Mouse (Mus musculus): ENCODE results near the gene Tusc2.

The Tusc2 gene

DNA sequence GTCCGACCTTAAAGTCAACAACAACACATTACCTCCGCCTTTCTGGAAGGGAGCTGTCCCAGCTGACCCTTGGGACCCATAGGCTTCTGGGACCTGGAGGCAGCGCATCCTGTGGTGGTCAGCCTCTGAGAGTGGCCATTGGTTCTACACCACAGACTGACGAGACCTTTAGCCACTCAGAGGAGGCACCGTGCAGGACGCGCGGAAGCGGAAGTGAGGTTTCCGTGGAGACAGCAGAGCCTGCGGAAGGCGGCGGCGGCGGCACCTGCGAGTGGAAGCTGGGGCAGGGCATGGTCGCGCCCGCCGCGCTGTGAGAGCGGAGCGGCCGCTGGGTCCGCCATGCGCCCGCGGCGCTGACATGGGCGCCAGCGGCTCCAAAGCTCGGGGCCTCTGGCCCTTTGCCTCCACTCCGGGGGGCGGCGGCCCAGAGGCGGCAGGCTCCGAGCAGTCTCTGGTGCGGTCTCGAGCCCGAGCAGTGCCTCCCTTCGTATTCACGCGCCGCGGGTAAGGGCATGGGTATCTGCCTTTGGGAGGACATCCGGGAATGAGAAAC, at the start of gene Tusc2:
Gene Tusc2, plus strand, starts transcription at position 227 of the 553 bp plus-strand sequence.
- DNase-seq (ENCODE audit: low spot score) = peak; percentile 90

DNA sequence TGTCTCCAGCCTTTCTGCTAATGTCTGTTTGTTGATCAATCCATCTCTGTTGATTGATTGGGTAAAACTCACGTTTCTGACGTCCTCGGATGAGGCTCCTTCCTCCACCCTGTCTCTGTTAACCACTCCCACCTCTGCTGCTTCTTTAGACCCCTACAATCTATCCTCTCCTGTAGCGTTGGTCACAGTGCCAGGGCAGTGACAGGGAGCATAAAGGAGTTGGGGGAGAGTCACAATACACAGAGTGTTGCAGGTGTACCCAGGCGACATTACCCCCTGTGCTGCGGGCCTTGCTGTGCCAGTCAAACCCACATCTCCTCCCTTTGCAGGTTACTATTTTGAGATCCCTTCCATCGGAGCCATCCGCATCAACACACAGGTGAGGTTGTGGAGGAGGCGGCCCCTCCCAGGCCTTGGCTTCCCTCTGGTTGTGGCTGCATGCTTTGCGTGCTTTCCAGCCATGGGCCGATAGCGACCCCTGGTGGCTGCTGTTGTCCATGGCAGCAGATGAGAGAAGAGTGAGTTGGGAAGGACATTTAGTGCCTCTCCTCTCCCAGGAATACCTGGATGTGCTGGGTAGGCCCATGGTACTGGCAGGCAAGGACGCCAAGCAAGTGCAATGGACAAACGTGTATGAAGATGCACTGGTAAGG, 48.6 kb upstream of the Tusc2 start:
- DNase-seq (ENCODE audit: low spot score) = peak; percentile 83

DNA sequence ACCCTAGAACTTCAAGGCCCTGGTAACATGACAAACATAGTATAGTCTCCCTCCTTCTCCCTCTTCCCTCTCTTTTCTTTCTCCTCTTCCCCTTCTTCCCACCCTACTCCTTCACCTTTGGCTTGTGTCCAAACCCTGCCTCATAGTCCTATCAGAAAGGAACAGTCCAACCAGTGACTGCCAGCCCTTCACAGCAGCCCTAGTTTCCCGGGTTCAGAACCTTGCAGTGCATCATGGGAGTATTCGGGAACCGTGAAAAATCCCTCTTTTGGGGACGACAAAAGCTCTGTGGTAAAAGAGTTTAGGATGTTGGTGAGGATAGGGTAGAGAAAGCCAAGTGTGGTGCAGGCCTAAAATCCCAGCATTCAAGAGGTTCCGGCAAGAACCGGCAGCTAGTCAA, 42.7 kb upstream of the Tusc2 start:
- DNase-seq (ENCODE audit: low spot score) = no peak

DNA sequence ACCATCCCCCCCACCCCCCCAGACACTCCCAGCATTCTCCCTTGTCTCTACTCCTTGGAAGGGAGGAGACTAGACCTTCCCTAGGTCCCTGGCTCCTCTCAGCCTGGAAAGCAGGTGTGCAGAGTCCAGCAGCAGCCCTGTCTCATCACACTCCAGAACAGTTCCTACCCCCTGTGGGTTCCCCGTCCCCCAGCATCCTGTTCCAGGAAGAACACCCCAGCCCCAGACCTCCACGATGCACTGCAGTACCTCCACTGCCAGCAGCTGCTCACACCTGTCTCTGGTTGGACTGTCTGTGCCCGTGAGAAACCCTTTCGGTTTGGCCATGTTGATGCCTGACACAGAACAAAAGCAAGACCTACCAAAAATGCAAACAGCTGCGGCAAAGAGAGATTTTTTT, 41.9 kb upstream of the Tusc2 start:
- DNase-seq (ENCODE audit: low spot score) = no peak

DNA sequence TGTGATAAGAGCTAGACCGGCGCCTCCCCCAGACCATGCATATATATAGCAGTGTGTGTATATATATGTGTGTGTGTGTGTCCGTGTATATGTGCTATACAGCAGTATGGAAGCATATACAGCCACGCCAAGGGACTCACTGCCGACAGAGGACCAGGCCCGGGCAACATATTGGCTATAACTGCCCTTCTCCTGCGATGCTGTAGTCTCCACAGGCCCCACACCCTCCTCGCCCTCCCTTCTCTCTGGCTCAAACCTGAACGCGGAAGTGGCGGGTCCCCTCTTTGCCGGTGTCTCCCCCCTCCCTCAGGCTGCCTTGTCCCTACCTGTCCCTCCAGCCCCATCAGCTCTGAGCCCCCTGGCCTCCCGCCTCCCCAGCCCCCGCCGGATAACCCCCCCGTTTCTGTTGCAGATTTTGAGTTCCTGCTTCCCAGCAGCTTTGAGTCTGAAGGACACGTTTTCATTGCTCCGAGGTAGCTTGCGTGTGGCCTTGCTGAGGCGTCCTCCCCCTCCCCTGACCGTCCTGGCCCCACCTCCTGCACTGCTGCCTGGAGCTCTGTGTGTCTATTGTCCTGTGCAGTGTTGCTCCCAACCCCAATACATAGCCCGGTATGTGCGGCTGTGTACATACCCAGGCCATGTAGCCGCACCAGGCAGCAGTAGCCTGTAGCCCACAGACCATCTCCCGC, 41.2 kb upstream of the Tusc2 start:
- peak; percentile 63 for DNase-seq (ENCODE audit: low spot score)

DNA sequence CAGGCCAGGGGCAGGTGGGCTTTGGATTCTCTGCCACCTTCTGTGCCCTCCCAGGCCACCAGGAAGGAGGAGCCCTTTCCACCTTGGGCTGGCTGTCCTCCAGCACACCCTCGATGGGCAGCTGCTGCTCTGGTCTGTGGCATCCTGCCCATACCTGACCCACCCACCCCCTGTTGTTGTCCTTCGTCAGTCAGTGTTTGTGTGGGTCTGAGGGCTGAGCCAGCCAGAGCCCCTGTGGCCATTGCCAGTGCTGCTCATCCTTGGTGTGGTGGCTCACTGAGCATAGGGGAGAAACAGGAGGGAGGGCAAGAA, 40.7 kb upstream of the Tusc2 start:
- DNase-seq (ENCODE audit: low spot score) = peak; percentile 42

DNA sequence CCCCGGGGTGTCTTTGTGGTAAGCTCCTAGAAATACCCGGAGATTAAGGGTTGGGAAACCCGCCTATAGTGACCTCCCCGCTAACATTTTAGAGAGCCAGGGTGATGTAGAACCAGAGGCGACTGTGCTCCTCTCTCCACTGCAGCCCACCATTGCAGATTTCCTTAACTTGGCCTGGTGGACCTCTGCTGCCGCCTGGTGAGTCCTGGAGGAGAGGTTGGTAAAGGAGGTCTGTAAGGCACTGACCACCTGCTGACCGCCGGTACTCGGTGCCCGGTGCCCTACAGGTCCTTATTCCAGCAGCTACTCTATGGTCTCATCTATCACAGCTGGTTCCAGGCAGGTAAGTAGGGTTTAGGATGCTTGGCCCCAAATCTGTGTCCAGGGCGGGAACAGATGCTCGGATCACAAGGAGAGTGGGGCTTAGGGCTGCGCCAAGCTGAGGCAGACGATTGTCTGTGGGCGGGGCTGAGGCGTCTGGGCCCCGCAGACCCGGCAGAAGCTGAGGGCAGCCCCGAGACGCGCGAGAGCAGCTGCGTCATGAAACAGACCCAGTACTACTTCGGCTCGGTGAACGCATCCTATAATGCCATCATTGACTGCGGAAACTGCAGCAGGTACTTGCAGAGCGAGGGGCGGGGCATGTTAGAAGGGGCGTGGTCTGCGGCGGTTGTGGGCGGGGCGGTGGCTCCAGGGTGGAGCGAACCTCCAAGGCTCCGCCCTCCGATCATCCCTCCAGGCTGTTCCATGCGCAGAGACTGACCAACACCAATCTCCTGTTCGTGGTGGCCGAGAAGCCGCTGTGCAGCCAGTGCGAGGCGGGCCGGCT, 36.6 kb upstream of the Tusc2 start:
- peak; percentile 81 for DNase-seq (ENCODE audit: low spot score)

DNA sequence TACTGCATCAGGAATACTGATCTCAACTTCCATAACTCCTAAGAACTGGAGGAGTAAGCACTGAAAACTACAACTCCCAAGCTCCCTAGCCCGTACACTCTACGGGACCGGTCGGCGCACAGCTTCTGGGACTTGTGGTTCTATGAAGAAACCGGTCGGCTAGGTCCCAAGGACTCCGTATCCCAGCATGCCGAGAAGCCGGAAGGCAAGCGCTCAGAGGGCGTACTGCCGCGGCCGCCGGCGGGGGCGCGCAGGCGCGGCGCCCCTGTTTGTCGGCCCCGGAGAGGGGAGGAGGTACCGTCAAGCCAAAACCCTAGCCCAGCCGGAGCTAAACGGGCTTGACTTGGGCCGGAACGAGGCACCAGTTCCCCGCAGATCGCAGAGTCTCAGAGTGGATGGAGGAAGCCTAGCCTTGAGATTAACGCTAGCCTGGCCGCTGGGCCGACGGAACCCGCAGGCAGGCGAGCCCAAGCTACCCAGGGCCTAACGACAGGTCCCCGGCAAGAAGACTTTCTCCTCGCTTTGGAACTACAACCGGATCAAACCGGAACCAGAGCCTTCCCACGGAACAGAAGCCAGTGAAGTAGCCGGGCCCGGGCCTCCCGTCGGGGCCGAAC, 29.2 kb upstream of the Tusc2 start, which contains the start of gene Tmem115:
Gene Tmem115, plus strand, starts transcription at position 155 of the 617 bp plus-strand sequence.
- DNase-seq (ENCODE audit: low spot score) = peak; percentile 90

DNA sequence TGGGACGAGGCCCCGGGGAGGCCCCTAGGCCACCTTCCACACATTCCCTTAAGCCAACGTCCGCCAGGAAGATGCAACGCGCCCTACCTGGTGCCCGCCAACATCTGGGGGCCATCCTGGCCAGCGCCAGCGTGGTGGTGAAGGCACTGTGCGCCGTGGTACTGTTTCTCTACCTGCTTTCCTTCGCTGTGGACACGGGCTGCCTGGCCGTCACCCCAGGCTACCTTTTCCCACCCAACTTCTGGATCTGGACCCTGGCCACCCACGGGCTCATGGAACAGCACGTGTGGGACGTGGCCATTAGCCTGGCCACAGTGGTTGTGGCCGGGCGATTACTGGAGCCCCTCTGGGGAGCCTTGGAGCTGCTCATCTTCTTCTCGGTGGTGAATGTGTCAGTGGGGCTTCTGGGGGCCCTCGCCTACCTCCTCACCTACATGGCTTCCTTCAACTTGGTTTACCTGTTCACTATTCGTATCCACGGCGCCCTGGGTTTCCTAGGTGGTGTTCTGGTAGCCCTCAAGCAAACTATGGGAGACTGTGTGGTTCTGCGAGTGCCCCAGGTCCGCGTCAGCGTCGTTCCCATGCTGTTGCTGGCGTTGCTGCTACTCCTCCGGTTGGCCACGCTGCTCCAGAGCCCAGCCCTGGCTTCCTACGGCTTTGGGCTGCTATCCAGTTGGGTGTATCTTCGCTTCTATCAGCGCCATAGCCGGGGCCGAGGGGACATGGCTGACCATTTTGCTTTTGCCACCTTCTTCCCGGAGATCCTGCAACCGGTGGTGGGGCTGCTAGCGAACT, 28.4 kb upstream of the Tusc2 start:
- no peak for DNase-seq (ENCODE audit: low spot score)

DNA sequence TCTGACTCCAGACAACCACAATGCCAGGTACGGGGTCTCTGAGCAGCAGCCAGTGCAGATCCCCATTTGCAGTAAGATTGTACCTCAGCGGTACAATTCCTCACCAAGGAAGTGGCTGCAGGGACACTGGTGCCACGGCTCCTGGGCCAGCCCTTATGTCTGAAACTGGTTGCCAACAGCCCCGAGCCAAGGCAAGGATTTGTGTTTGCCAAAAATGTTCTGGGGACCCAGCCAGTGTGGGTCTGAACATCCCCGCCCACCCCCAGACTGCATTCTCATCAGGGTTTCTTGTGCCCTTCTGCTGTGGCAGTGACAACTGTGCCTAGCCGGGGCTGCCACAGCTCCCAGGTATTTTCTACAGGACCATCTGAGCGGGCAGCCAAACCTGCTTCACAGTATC, 24.8 kb upstream of the Tusc2 start:
- DNase-seq (ENCODE audit: low spot score) = no peak

DNA sequence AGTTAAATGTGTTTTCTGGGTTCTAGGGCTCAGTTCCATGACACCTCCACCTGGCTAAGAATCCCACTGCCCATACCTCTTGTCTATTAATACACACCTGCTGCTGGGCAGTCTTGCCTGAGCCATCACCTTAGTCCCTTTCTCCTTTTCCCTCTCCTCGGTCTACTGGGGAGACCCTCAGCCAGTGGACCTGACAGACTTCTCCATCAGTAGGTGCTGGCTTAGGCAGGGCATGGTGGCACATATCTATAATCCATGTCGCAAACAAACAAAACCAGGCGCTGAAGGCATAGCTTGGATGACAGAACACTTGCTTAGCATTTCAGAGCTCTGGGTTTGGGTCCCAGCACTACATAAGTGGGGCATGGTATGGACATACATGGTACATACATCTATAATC, 24.3 kb upstream of the Tusc2 start:
- DNase-seq (ENCODE audit: low spot score) = no peak

DNA sequence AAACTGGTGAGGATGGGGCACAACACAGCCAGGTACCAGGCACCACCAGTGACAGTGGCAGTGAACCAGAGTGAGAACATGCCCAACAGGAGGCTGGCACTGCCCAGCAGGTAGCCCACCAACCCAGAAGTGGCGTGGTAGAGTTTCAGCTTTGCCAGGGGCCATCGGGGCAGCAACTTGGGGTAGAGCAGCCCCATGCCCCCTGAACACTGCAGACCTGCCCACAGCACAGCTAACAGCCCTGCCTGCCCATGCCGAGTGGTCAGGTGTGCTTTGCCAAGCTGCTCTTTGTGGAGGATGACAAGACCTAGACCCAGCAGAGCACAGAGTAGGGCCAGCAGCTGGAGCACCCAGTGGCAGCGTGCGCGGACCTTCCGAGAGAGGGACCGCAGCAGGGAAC, 23.1 kb upstream of the Tusc2 start:
- no peak for DNase-seq (ENCODE audit: low spot score)

DNA sequence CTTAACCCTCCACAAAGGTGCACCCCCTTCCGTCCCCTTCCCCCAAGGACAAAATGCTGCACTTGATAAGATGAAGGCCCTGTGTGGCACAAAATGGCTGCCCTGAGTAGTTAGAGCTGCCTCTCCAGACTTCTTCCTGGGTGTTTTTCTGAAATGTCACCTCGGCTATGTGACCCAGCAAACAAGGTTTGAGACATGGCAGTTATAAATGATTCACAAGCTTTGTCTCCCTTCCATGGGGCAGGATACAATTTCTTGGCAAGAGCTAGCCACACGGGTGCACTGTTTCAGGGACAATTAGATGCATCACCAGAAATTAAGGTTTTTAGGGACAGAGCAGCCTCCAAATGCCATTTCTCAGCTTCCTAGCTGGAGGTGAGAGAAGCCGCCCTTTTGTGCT, 22.6 kb upstream of the Tusc2 start:
- no peak for DNase-seq (ENCODE audit: low spot score)

DNA sequence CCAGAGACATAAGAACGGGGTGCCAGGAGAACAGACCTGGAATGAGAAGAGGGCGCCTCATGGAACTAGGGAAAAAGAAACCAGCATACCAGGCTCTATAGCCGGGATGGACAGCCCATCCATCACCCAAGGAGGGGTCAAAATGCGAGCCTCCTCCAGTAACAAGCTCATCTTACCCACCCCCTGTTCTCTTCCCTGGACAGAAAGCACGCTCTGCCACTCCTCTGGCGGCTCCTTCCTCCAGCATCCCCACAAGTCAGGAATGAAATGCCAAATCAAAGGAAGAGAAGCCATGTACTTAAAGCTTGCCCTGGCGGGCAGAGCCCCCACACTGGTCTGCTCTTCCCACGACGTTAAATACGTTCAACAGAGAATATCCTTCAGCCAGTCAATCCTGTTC, 22.1 kb upstream of the Tusc2 start:
- no peak for DNase-seq (ENCODE audit: low spot score)

DNA sequence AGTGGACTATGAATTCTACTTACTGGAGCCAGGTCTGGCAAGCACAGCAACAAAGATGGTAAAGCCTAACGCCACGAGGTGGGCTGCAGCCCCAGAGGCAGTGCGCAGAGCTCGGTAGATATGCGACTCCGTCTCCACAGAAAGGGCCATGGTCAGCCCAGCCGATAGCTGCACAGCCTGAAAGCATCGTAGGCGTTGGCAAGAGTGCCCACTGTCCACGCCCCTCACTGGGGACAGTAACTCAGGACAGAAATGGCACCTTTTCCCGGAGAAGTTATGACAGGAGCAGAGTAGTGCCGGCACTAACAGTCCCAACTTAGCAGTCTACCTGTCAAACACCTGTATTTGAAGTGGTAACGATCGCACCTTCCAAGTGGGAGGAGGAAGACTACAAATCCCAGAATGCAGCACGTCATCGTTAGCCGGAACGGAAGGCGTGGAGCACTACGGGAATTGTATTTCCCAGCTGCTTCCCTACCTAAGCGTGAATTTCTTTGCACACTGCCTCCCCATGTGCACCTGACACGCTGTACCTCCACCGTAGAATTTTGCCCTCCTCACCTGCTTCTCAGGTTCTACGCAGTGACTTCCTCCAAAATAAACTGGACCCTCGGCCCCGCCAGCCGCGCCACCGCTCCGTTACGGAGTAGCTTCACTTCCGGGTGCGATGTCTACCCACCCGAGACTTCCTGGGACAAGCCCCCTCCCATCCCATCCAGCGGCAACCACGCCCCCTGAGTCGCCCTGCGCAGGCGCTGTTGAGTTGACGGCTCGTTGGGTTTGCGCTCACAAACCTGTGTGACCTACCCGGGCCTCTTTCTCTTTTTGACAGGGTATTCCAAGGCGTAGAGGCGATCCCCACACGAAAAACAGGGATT, 21.3 kb upstream of the Tusc2 start, which contains the start of the genes Cyb561d2 and Nprl2:
Gene Cyb561d2, minus strand, starts transcription at position 720 of the 878 bp plus-strand sequence.
Gene Nprl2, plus strand, starts transcription at position 753 of the 878 bp plus-strand sequence.
- peak; percentile 94 for DNase-seq (ENCODE audit: low spot score)

DNA sequence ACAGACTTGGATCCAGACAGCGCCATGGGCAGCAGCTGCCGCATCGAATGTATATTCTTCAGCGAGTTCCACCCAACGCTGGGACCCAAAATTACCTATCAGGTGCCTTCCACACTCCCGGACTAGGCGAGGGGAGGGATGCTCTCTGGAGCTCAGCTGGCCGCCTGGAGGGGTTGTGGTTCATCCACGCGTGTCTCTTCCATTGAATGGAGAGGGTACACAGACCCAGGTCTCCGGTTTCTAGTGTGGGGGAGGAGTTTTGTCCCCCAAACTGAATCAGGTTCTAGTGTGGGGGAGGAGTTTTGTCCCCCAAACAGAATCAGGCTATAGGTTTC, 20.7 kb upstream of the Tusc2 start:
- DNase-seq (ENCODE audit: low spot score) = no peak

DNA sequence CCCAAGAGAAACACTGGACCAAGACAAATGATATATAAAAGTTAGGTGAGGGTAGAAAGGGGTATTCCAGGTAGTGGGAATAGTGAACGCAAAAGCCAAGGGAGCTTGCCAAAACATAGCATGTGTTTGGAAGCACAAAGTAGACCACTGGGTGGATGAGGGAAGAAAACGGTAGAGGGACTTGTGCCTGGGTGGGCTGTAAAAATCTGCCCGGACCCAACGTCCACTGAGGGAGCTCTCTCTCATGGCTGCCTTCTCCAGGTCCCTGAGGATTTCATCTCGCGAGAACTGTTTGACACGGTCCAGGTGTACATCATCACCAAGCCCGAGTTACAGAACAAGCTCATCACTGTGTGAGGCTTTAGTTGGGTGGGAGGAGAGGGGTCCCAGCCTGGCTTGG, 20.3 kb upstream of the Tusc2 start:
- no peak for DNase-seq (ENCODE audit: low spot score)

DNA sequence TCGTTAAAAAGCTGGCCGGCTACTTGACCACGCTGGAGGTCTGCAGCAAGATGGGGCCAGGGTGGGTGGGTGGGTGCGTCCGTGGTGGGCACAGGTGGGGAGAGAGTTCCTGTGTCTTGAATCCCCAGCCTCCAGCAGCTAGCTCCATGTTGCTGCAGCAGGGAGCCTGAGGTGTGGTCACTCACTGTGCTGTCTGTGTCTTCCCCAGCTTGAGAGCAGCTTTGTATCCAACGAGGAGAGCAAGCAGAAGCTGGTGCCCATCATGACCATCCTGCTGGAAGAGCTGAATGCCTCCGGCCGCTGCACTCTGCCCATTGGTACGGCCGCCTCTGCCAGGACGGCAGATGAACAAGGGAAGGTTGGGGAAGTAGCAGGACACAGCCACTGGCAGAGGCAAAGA, 19.8 kb upstream of the Tusc2 start:
- DNase-seq (ENCODE audit: low spot score) = no peak

DNA sequence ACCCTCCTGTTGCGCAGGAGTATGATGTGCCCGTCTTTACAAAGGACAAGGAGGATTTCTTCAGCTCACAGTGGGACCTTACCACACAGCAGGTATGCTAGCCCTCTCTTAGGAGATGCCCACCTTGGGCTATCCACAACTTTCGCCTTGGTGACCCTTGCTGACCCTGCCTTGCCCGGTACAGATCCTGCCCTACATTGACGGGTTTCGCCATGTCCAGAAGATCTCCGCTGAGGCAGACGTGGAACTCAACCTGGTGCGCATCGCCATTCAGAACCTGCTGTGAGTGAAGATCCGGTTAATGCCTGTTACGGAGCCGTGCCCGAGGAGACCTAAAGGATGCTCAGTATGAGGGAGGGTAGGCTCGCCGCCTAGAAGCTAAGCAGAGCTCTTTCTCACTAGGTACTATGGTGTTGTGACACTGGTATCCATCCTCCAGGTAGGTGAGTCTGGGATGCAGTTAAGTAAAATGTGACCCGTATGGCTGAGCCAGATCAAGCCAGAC, 18.8 kb upstream of the Tusc2 start:
- DNase-seq (ENCODE audit: low spot score) = no peak

DNA sequence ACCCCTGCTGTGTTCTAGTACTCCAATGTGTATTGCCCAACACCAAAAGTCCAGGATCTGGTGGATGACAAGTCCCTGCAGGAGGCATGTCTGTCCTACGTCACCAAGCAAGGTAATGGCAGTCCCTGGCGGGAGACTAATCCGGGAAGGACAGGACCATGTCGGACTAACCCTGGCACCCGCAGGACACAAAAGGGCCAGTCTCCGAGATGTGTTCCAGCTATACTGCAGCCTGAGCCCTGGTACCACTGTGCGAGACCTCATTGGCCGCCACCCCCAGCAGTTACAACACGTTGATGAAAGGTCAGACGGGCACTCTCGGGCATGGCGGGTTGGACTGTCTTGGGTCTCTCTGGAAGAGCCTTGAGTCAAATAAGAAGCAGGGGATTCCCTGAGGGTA, 18.3 kb upstream of the Tusc2 start:
- no peak for DNase-seq (ENCODE audit: low spot score)

All from ovary, postnatal 36 days (tissue).